Mouse (Mus musculus) cerebellum, adult 18-20 months (tissue): ENCODE results near the gene Asic2.

ENCODE experiments used
- DNase-seq, 2 experiments: peaks; one replicate each; pipeline ENCODE4 v3.0.0; 2021

Asic2 gene

GRCm38 (mm10) chr11:81948021-81948420 is 20.2 kb downstream of the Asic2 start:
- DNase-seq = no peak

GRCm38 (mm10) chr11:81942167-81942566 is 26.1 kb downstream of the Asic2 start:
- DNase-seq = no peak

- peak; percentile 8 to 11 for DNase-seq
Measured at GRCm38 (mm10) chr11:81940988-81941387, 27.3 kb downstream of the Asic2 start.

GRCm38 (mm10) chr11:81937516-81937915 is 30.7 kb downstream of the Asic2 start:
- no peak for DNase-seq

GRCm38 (mm10) chr11:81926393-81926792 is 41.9 kb downstream of the Asic2 start:
- no peak for DNase-seq

GRCm38 (mm10) chr11:81923626-81924025 is 44.6 kb downstream of the Asic2 start:
- DNase-seq = no peak

GRCm38 (mm10) chr11:81923096-81923495 is 45.2 kb downstream of the Asic2 start:
- DNase-seq = no peak

GRCm38 (mm10) chr11:81915501-81915900 is 52.8 kb downstream of the Asic2 start:
- DNase-seq = no peak

GRCm38 (mm10) chr11:81913071-81913470 is 55.2 kb downstream of the Asic2 start:
- DNase-seq = no peak

- DNase-seq = no peak
Measured at GRCm38 (mm10) chr11:81909397-81909894, 58.8 kb downstream of the Asic2 start.

- DNase-seq = no peak
Measured at GRCm38 (mm10) chr11:81908760-81909159, 59.5 kb downstream of the Asic2 start.

- DNase-seq = no peak
Measured at GRCm38 (mm10) chr11:81902318-81902717, 65.9 kb downstream of the Asic2 start.

- DNase-seq = no peak
Measured at GRCm38 (mm10) chr11:81897547-81898354, 70.5 kb downstream of the Asic2 start.

- DNase-seq = no peak
Measured at GRCm38 (mm10) chr11:81896511-81896910, 71.7 kb downstream of the Asic2 start.

- no peak for DNase-seq
Measured at GRCm38 (mm10) chr11:81871506-81872213, 96.6 kb downstream of the Asic2 start.

- DNase-seq = no peak
Measured at GRCm38 (mm10) chr11:81865661-81866382, 102.4 kb downstream of the Asic2 start.

GRCm38 (mm10) chr11:81860250-81860972 is 107.8 kb downstream of the Asic2 start, which contains the start of gene 5530401A14Rik:
TSS of gene 5530401A14Rik (plus strand) at chr11:81860673.
- DNase-seq = peak; percentile 5 to 14

- no peak for DNase-seq
Measured at GRCm38 (mm10) chr11:81847773-81848490, 120.3 kb downstream of the Asic2 start.

- DNase-seq = no peak
Measured at GRCm38 (mm10) chr11:81845686-81846036, 122.6 kb downstream of the Asic2 start.

- peak; percentile 21 to 24 for DNase-seq
Measured at GRCm38 (mm10) chr11:81845010-81845685, 123.1 kb downstream of the Asic2 start.

GRCm38 (mm10) chr11:81841001-81841400 is 127.3 kb downstream of the Asic2 start:
- DNase-seq = no peak
